Mouse (Mus musculus): ENCODE measurements around the gene Cldn6.

- no peak for TF ChIP-seq POLR2A (IDR thresholded peaks at IDR 0.05; ENCODE audit: insufficient read depth, low read depth, low read length)
- no peak for TF ChIP-seq CTCF (IDR thresholded peaks at IDR 0.05; ENCODE audit: insufficient read depth, low read depth, low read length)
These were observed 2.0 kb downstream of the Cldn6 start for GRCm38 (mm10) chr17:23681086-23681485.
